Mouse (Mus musculus) hindlimb bud, embryonic 11.5 days (tissue): ENCODE results near the gene Rps6ka5.
A peak's percentile ranks its signal among the peaks of the same experiment; 100 is the strongest.

Source experiments
- DNase-seq: peaks from one replicate; pipeline ENCODE4 v3.0.0-alpha.2; 2012; ENCODE audit warnings: low read depth, low spot score; ENCODE audit errors: extremely low spot score

Gene Rps6ka5

DNA sequence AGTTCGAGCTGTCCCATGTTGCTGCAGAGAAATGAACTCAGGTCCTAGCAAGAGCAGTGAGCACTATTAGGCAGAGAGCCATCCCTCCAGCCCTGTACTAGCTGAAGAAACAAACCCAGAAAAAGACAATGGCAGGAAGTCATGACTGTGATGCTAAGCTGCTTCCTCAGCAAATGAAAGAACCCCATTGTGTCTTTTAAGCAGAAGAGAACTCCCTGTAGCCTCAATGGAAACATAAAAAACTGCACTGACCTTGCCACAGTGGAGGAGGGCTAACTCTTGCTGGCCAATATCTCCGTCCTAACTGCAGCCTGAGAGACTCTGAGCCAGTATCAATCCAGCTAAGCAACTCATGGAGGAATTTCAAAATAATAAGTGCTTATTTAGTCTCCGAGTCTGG lies 192.8 kb downstream of the Rps6ka5 start:
- no peak for DNase-seq

DNA sequence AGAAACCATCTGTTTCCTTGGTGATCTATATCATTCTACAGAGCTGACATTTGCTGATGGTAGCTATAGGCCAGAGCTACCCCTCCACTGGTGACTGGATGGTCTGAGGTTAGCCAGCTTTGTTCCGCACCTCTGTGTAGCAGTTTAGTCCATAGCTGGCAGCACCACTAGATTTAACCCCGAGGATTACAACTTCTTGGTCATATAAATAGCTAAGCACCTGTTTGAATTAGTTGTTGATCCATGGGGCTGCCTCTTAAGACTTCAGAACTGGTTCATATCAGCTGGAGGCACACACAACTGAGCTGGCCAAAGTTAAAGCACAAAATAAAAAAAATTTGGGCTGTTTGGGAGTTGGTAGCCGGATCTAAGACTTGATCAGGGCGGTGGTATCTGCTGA lies 193.6 kb downstream of the Rps6ka5 start:
- no peak for DNase-seq

DNA sequence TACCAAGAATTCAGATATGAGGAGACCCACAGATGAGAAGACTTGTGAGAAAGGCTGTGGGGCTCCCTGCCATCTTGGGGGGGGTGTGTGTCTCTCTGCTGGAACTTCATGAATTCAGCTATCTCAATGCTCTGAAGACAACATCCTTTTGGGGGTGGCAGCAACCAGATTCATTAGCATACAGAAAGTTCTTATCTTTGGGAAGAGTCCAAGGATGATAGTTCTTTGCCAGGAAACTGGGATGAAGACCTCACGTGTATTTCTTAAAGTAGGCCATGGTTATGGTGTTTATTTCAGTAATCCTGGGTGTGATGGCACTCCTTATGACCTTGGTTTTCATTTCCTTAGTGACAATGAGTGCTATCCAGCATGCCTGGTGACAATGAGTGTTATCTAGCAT lies 195.0 kb downstream of the Rps6ka5 start:
- DNase-seq: no peak

DNA sequence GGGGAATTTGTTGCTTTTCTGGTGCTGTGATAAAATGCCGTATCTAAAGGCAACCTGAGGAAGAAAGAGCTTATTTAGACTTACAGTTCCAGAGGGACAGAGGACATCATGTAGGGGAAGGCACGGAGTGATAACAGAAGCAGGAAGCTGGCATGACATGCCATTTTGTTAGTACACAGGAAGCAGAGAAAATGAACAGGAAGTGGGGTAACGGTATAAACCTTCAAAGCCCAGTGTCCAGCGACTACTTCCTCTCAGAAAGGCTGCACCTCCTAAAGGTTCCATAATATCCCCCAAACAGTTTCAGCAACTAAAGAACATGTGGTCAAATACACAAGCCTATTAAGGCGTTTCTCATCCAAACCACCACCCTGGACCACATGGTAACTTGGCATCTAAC lies 195.9 kb downstream of the Rps6ka5 start:
- no peak for DNase-seq

DNA sequence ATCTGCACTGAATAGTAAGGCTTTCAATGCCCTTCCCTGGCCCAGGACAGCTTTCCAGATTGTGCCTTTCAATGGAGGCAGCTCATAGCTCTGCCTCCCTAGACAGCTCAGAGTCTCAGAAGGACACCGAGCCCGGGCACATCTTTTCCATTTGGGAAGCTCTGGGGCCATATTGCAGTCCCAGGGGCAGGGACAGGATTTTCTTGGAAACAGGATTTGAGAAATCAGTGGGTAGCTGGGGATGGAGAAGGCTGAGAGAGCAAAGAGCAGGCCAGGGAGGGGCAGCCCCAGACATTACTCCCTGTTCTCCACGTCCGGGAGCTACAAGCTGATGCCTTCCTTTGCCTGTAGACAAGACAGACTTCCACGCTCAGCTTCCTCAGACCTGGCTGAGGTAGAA lies 197.1 kb downstream of the Rps6ka5 start:
- no peak for DNase-seq

DNA sequence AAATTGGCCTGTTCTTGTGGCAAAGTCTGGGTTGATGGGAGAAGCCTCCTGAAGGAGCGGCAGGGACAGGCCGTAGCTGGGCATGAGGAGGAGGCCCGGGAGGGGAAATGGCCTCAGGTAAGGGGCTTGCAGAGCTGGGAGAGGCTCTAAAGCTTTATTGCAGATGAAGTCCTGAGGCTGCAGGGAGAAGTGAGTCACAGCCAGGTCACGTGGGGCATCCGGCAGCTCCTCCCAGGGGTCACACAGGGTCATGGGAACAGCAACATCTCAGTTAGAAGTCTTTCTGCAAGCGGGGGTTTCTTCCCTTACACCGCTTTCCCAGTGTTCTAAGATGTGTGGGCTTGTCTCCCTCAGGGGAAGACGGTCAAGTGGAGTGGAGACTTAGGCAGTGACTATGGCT lies 197.6 kb downstream of the Rps6ka5 start:
- DNase-seq: no peak

DNA sequence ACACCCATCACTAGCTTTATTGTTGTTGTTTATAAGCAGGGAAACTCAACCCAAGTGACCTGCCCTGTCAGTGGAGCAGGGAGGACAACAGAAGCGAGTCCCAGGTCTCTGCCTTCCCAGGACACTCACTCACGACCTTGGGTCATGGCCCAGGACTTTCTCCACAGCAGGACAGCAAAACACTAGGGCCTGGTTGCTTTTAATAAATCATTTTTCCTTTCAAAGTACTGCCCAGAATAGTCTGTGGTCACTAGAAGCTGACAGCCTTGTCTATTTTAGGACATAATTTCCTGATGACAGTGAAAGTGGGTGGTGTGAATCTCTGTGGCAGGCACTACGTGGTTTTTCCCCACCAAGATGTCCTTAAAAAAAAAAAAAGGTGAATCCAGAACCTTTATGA lies 198.5 kb downstream of the Rps6ka5 start:
- no peak for DNase-seq

DNA sequence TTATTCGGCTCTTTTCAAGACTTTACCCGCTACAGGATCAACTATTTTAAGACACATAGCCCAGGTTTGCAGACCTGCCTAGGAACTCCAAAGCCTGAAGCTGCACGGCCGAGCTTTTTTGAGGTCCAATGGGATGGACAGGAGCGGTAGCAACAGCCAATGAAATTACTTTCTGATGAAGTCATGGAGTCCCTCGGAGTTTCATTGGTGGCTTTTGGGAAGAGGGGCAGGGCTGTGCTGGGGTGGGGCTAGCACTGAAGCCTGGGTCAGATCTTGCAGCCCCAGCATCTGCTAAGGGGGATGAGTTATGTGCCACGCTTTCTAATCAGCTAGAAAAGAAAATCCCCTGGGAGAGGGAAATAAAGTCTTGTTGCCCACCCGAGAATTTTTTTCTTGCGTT lies 199.0 kb downstream of the Rps6ka5 start:
- DNase-seq: peak; percentile 44

DNA sequence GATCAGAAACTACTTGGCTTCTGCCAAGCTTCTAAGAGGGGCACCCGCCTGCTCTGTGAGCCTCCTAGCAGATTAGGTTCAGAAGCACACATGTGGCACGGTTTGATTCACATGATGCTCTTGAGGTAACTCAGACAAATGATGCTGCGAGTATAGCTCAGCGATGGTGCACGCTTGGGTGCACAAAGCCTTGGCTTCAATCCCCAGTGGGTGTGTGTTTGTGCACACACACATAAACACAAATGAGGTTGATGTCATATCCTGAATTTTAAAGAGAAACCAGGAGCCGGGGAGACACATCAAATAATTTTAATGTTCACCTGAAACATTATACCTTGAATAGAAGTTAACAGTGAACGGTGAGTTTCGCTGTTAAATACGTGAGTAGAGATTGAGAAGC lies 199.5 kb downstream of the Rps6ka5 start:
- DNase-seq: no peak

DNA sequence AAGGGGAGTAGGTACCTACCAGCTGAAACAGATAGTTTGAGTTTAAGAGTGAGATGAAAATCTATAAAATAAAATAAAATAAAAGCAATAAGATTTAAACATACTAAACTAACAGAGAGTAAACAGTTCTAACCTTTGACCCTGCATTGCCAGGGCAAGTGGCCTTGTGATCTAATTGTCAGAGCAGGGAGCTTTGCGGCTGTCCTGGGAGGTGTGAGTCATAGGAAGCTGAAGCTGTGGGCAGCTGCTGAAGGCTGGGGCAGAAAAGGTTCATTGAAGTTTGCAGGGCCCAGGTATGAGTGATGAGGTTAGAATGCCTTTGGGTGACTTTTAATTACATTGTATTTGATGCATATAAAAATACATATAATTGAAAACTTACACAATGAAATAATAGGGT lies 200.8 kb downstream of the Rps6ka5 start:
- no peak for DNase-seq

DNA sequence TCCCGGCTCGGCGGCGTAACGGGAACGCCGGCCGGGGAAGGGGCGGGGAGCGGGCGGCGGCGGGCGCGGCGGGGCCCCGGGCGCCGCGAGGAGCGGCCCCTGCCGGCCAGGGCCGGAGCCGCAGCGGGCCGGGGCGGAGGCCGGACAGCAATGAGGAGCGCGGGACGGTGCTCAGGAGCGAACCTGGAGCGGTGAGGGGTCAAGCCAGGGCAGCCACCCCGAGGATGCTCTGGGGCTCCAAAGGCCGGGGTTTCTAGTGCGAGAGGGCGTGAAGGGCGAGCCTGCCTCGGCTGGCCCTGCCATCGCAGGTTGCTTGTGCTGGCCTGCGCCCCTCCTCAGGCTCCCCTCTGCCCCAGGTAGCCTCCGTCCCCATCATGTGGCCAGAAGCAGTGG lies 206.0 kb downstream of the Rps6ka5 start, which contains the start of gene Ttc7b:
Gene Ttc7b, minus strand, starts transcription at position 33 of the 393 bp plus-strand sequence.
- no peak for DNase-seq

DNA sequence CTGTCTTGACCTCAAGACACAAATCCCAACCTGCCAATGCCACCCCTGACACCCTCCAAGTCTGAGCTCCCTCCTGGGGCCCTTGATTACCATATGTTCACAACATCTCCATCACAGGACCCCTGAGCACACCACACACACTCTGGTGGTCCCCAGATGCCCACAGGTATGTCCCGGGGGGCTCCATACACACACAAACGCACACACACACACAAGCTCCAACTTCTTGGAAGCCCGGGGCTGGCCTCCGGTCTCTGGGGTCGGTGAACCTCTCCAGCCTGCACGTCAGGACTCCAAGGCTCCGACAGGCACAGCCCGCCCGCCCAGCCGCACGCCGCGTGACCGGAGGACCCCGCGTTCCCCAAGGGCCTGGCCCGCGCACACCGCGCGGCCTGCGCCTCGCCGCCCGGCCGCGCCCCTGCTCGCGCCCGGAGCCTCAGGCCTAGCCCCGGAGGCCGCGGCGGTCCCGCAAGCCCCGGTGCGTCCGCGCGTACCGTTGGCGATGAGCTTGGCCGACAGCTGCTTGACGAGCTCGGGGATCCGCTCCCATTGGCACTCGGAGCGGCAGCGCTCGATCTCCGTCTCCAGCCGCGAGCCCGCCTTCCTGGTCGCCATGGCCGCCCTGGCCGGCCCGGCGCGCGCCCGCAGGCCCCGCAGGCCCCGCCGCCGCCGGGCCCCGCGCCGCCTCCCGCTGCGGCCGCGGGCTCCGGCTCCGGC lies 206.5 kb downstream of the Rps6ka5 start:
- DNase-seq: no peak

DNA sequence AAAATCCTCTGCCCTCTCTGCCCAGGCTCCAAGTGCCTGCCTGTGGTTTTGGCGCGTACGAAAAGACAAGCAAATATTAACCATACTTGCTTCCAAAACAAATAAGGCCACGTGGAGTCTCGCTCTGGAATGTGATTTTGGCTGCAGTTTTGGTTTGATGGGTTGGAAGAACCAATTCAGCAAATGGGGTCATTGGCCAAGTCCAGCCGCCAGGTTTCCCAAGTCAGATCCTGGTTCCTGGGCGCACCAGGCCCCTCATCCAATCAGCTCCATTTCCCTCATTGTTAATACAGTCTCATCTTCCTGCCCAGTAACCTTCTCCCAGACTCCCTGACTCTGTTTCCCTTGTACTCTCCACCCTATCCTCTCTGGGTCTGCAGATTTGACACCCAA lies 207.1 kb downstream of the Rps6ka5 start:
- no peak for DNase-seq

DNA sequence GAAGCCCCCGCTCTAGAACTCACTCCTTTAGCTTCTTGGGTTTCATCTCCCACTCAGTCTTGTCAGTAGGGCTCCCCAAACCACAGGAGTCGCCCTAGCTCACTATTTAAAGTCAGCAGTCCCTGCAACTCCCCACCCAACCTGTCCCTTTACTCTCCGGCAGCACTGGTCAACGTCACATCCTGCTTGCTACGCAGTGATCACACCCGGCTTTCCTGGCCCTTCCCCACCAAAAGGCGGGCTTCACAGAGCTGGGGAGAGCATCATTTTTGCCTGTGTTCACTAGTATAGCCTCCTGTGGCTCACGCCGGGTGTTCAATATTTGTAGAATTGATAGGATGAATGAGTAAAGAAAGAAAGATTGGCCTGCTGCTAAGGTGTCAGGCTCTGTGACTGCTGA lies 209.4 kb downstream of the Rps6ka5 start:
- DNase-seq: no peak

DNA sequence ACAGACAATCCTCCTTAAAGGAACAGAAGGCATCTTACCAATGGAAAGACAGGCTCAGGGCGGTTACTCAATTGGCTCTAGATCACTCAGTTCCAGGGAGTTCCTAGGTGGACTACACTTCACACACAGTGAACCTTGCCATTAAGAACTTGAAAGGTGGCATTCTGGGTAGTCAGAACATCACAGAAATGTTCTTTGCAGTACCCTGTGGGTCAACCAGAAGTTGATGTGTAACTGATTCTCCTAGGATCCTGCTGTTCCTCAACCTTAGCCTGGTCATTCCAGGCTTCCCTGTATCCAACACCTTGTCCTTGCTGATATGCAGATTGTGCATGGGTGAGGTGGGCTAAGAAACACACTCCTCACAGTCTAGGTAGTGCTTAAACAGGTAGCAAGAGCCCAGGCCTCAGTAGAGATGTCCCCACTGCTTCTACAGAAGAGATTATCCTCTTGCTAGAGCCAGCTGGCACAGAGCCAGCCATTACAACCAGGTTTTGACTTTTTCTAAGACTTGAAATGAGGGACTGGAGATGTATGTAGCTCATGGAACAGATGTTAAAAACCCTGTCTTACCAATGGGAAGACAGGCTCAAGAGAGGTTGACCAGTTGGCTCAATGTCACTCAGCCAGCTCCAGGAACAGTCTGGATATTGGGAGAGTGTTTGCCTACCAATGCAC lies 210.5 kb downstream of the Rps6ka5 start:
- no peak for DNase-seq

DNA sequence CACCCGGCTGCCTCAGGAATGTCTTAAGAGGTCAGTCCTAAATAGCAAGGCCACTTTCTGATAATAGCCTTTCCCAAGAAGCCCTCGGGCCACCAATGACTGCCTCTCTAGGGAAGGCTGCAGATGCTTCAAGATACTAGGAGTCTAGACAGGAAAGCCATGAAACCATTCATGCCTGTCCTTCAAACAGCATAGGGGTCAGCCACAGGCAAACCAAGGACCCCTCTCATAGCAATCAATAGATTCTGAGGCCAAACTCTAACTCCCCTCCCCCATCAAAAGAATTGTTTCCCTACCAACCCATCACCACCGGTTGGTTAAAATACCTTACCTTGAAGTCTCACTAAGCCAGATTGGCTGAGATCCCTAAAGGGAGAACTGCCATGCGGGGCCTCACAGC lies 211.3 kb downstream of the Rps6ka5 start:
- no peak for DNase-seq

DNA sequence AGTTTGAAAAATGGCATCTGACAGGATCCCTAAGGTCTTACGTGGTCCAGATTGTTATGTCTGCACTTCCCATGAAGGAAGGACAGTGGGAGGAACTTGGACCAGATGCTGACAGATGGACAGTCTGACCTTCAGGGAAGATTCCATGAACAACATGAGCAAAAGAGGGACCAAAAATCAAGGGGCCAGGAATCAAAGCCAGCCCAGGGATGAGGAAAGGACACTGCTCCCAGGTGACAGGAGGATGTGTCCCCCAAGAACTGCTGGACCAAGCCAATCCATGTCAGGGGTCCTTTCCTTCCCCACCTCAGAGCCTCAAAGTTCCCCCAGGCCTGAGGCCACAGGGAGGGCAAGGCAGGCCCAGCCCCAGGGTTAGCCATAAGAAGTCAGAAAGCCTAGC lies 212.2 kb downstream of the Rps6ka5 start:
- no peak for DNase-seq

DNA sequence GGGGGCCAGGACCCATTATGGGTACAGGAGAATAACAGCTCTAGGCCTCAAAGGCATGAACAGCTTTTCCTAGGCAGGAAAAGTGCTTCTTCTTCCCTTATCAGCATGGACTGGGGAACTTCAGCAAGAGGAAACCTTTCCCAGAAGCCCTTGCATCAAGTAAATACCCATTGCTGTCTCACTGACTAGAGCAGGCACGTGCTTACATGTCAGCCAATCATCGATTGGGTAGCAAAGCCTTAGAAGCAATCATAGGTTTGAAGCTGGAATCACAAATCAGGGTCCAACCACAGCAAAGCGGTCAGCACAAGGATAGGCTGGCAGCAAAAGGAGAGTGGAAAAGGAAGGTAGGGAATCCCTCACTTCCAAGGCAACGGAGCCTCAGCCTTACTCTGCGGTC lies 213.7 kb downstream of the Rps6ka5 start:
- no peak for DNase-seq

DNA sequence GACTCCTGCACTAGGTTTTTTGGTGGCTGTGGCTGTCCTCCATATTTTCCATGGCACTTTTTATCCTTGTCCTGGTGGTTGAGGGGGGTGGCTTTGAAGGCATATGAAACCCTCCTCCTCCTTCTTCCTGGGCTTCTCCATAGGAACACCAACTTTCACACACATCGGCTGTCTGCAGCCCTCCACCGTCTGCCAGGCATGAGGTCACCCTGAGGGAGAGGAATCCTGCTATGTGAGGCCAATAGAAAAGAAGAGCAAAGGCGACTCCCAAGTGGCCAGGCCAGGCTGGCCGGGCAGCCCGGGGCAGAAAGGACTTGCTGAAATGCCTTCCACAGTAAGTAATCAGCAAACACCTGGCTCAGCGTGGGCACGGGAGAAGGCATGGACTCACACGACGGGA lies 214.1 kb downstream of the Rps6ka5 start:
- no peak for DNase-seq

DNA sequence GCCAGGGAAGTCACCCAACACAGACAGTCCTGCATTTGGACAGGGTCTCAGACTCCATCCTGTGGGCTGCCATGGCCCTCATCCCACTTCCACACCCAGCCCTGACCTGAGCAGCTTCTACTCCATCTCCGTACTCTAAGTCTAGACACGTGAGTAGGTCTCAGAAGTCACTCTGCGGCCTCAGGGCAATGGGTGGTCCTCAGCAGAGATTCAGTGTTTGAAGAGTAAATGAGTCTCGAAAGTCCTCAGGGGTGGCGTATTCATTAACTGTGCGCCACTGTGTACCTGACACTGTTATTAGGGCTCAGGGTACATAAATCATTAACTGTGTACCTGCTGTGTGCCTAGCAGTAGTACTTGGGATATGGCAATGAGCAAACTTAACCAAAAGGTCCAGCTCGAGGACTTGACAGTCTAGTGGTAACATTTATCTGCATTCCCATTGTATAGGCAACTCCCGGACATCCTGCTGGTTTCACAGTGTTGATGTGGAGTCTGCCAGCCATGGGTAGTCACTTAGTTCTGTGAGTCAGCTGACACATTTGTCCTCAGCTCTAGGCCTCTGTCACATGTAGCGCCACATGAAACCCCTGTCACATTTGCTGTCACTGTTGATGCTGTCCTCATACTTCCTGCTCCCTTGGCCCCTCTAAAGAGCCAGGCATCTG lies 217.0 kb downstream of the Rps6ka5 start:
- DNase-seq: no peak

DNA sequence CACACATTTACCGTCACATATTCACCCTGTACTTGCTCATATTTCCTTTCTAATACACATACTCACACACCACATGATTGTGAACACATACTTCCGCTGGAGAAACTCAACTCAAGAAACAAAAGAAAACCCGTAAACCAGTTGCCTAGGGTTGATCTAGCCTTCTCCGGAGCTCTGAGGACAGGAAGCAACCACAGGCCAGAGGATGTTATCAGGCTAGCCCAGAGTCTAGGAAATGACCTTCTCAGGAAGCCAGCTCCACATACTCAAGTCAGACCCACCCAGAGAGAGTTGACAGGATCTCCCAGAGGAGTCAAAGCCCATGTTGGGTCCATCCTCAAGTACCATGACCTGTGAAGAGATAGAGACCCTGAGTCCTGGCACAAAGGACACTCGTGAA lies 218.1 kb downstream of the Rps6ka5 start:
- DNase-seq: no peak

DNA sequence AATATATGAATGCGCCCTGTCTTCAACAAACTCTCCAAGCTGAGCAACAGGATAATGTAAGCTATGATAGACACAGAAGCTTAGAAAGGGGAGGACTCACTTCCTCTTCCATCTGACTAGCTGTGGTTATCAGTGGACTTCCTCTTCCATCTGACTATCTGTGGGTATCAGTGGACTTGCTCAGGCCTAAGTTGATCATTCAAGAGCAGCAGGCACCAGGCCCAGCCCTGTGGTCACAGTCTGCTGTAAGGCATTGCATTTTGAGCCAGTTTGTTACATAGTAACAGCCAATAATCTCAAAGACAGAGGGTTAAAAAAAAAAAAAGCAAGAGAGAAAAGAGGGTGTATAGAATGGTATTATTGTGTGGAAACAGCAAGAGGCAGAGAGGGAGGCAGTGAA lies 221.3 kb downstream of the Rps6ka5 start:
- no peak for DNase-seq
